Mouse (Mus musculus) kidney, adult 9 months (tissue): Measurements from ENCODE around the gene Acacb.

Experiments used
- DNase-seq: peaks from one replicate; pipeline ENCODE4 v3.0.0; 2022

Gene Acacb

GRCm38 (mm10) chr5:114146028-114146888, at the start of gene Acacb:
Acacb (plus strand) TSS chr5:114146535.
- DNase-seq = peak; percentile 67

- DNase-seq = peak; percentile 92
These were observed 46.5 kb upstream of the Acacb start for GRCm38 (mm10) chr5:114099709-114100389.

GRCm38 (mm10) chr5:114100390-114101099, 45.8 kb upstream of the Acacb start:
- DNase-seq = no peak

GRCm38 (mm10) chr5:114101873-114102272, 44.5 kb upstream of the Acacb start:
- no peak for DNase-seq

GRCm38 (mm10) chr5:114102807-114103206, 43.5 kb upstream of the Acacb start:
- DNase-seq = no peak

GRCm38 (mm10) chr5:114106391-114106935, 39.9 kb upstream of the Acacb start:
- no peak for DNase-seq

- no peak for DNase-seq
These were observed 33.0 kb upstream of the Acacb start for GRCm38 (mm10) chr5:114113334-114113733.

- DNase-seq = no peak
These were observed 31.3 kb upstream of the Acacb start for GRCm38 (mm10) chr5:114115030-114115429.

- no peak for DNase-seq
These were observed 29.7 kb upstream of the Acacb start for GRCm38 (mm10) chr5:114116586-114116985.

GRCm38 (mm10) chr5:114119806-114120205, 26.5 kb upstream of the Acacb start:
- DNase-seq = no peak

GRCm38 (mm10) chr5:114126008-114126407, 20.3 kb upstream of the Acacb start:
- DNase-seq = no peak

- DNase-seq = no peak
These were observed 19.7 kb upstream of the Acacb start for GRCm38 (mm10) chr5:114126499-114127244.

GRCm38 (mm10) chr5:114127374-114128349, 18.7 kb upstream of the Acacb start, which contains the start of gene Alkbh2:
Alkbh2 (minus strand) TSS chr5:114128218.
- peak; percentile 77 for DNase-seq

GRCm38 (mm10) chr5:114129550-114130210, 16.7 kb upstream of the Acacb start:
- DNase-seq = no peak

GRCm38 (mm10) chr5:114130211-114130605, 16.1 kb upstream of the Acacb start, which contains the start of gene Ung:
Ung (plus strand) TSS chr5:114130386.
- peak; percentile 51 for DNase-seq

GRCm38 (mm10) chr5:114130698-114131520, 15.4 kb upstream of the Acacb start:
- DNase-seq = peak; percentile 94

GRCm38 (mm10) chr5:114131521-114131840, 14.9 kb upstream of the Acacb start:
- peak; percentile 75 for DNase-seq

GRCm38 (mm10) chr5:114132841-114133240, 13.5 kb upstream of the Acacb start:
- DNase-seq = no peak

- peak; percentile 55 for DNase-seq
These were observed 12.2 kb upstream of the Acacb start for GRCm38 (mm10) chr5:114134091-114134534.
